Mouse (Mus musculus): Measurements from ENCODE around the gene Gm7168. TPM values are rescaled to one million over a fixed set of nuclear protein-coding genes. Genes with fewer than 3 reads are reported as not detected.
"Not testable (repeated sequence)": the region's sequence is repeated elsewhere in the genome, so short reads cannot be mapped to it uniquely, and the experiment has no call there.

Gene Gm7168
- not detected in 2 replicates for total RNA-seq (2021)
- long read RNA-seq: 0 reads

DNA sequence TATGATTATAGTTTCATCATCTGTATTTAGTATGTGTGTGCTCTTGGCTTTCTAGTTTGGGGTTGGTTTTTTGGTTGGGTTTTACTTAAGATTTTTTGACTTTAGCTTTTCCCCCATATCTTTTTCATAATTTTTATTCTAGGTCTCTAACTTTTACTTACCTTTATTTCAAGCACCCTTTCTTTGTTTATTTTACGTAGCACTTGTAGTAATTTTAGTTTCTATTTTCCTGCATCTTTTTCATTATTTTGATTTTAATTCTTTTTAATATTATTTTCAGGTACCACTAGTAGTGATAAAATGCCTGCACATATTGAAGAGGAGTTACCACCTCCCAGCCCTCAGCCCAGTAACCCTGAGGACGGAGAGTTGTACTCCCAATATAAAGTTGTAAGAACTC lies at the start of gene Gm7168:
Gene Gm7168, plus strand, starts transcription at position 301 of the 400 bp plus-strand sequence.
- DNase-seq: not testable (repeated sequence)

DNA sequence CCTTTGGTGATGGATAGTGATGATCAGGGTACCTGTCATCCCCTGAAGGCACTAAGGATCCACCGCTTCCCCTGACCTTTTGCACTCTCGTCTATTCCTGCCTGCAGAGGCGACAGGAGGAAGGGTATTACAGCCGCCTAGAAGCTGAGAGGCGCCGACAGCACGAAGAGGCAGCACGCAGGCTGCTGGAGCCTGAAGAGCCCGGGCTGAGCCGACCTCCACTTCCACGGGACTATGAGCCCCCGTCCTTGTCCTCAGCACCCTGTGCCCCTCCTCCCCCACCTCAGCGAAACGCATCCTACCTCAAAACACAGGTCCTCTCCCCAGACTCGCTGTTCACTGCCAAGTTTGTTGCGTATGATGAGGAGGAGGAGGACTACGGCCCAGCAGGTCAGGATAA lies 49.3 kb upstream of the Gm7168 start:
- no peak for DNase-seq

- peak; percentile 65 for DNase-seq
These were observed 48.9 kb upstream of the Gm7168 start for GRCm38 (mm10) chr17:13899241-13899640.

- no peak for DNase-seq
These were observed 44.4 kb upstream of the Gm7168 start for GRCm38 (mm10) chr17:13903793-13904192.

DNA sequence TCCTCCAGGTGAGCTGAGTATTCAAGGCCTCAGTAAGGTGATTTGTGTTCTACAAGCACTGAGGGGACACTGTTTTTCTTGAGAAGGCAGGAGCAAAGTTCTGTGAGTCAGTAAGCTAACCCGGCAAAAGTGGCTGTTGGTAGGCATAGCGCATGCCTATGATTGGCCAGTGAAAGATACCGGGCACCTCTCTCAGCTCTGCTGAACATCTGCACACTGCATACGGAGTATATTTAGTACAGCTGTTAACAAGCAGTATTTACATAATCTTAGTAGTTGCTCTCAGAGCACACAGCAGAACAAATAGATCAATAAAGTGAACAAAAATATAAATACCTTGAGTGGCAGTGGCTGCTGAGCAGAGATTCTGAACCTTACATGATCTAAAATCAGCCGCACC lies 41.1 kb upstream of the Gm7168 start:
- no peak for DNase-seq

DNA sequence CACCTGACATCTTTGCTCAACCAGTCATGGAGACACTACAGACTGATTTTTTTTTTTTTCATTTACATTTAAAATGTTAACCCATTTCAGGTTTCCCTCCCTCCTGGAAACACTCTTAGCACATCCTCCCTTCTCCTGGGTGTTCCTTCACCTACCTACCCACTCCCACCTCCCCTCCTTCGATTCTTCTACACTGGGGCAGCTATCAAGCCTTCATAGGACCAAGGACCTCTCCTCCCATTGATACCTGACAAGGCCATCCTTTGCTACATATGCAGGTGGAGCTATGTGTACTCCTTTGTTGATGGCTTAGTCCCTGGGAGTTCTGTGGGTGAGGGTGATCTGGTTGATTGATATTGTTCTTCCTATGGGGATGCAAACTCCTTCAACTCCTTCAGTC lies 40.5 kb upstream of the Gm7168 start:
- DNase-seq: no peak

DNA sequence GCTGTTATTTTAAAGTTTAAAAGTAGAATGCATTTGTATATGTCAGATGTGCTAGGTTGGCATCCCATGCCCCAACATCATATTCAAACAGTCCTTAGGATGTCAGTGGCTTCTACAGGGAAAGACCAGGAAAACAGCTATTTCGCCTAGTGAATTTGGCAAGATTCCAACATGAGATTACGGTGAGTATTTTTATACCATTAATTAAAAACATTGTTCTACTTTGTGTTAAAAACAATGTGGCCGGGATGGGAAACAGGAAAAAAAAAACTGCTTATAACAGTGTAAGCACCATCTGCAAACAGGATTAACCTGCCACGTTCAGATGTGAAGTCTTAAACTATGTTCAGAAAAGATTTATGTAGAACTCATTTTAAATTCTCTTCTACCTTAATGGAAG lies 34.2 kb upstream of the Gm7168 start:
- no peak for DNase-seq

DNA sequence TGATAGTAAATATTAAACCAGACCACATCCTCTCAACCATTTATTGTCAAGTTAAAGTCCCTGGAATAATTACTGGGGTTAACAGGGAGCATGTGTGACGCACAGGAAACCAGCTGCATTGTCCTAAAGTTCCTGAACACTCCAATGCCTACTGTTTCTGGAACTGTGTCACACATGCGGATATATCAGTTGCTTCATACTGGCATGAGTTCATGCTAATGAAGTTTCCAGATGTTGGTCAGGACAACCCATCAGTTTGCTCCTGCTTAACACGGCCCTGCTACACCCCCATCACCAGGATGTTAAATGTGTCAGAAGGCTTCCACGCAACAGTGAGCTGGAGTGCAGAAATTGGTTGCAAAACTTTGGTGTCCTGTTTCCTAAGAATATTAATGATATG lies 33.6 kb upstream of the Gm7168 start:
- no peak for DNase-seq

DNA sequence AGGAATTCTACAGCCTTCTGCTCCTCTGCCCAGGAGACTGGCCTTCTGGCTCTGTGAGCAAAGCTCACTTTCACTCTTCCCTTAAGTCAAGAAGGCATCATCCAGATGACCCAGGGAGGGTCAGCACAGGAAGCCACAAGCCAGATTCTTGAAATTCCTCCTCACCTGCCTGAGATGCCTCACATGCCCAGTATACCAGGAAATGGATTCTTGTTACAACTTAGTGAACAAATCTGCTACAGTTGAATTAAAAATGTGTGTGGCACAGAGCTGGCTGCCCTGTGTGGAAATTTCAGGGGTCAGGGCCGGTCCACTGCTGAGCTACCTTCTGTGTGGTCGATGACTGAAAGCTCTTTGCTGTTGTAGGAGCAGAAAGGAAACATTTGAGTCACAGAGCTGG lies 27.4 kb upstream of the Gm7168 start:
- no peak for DNase-seq

DNA sequence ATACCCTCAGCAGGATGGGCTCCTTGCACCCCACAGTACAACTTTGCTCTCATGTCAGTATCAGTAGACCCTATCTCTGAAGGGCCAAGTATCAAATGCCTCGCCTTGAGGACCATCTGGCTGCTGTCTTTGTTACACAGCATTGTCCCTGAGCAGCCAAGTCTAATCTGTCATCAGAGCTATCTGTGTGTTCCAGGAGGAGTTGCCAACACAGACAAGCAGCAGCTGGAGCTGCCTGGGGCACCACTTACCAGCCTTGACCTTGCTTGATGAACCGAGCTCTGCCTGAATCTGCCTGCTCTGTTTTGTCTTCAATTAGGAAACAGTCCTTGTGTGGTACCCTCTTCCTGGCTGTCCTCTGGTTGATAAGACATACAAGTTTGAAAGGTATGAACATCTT lies 24.8 kb upstream of the Gm7168 start:
- DNase-seq: no peak

DNA sequence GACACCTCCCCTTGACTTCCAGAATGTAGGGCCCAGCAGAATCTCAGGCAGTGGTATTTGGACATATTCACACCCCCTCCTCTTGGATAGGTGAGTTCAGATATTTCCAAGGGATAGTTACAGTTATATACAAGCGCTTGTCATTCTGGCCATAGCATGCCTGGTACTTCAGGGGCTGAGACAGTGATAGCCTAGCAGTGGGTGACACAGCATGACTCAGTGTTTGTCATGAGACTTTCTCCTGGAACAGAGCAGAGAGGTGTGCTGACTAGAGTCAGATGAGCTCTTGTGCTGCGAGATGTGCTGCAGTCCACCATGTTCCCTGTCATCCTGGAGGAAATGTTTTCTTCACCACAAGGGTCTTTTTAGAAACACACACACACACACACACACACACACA lies 23.6 kb upstream of the Gm7168 start:
- DNase-seq: no peak

- peak; percentile 13 for DNase-seq
These were observed 22.2 kb upstream of the Gm7168 start for GRCm38 (mm10) chr17:13925931-13926330.

GRCm38 (mm10) chr17:13930421-13930820 lies 17.8 kb upstream of the Gm7168 start:
- no peak for DNase-seq

DNA sequence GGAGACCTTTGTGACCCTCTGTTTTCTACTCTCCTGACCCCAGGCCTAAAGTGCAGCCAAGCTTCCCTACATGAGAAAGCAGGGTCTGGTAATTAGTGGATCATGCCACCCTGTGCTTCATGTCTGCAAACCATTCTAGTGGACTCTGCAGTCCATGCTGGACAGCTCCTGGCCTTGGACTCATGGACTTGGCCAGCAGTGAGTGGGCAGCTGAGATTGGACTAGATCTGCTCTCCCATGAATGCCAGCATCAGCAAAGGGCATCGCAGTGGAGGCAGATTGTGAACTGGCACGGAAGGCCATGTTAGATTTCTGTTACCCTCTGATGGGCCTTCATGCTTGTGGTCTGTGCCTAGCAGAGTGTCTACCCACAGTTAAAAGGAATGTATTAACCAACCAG lies 12.8 kb upstream of the Gm7168 start:
- DNase-seq: not testable (repeated sequence)

DNA sequence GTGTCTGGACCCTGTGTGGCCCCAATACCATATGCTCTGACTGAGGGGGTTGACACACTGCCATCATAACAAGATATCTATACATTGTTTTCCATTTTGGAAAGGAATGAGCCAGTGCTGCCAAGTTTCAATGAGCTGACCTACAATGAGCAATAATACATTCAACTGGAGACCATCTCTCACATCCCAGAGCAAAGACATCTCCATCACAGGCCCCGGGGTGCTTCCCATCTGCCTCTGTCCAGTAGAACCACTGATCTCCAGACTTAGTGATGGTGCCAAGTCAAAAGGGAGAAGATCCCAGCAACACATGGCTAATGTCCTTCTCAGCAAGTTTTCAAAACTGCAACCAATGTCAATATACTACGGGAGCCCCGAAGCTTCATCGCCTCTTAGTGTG lies 10.4 kb upstream of the Gm7168 start:
- no peak for DNase-seq

GRCm38 (mm10) chr17:13938652-13939051 lies 9.5 kb upstream of the Gm7168 start:
- DNase-seq: no peak

- DNase-seq: not testable (repeated sequence)
These were observed 8.9 kb upstream of the Gm7168 start for GRCm38 (mm10) chr17:13939231-13939630.

DNA sequence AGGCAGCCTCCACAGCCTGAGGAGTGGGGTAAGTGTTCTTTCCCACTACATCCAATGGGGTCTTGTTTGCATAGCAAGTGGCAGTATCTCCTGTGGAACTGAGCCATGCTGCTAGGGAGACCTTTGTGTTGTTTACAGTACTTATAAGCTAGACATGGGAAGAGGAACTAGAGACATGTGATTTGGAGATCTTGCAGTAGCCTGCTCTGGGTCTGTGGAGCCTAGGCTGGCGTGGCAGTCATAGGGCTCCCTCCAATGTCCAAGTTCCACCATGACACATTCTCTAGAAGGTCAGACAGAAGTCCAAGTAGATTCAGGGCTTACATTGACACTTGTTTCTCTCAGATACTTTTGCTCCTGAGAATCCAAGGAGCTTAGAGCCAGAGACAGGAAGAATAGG lies 7.7 kb upstream of the Gm7168 start:
- no peak for DNase-seq

- DNase-seq: not testable (repeated sequence)
These were observed 3.4 kb downstream of the Gm7168 start for GRCm38 (mm10) chr17:13951570-13951969.

DNA sequence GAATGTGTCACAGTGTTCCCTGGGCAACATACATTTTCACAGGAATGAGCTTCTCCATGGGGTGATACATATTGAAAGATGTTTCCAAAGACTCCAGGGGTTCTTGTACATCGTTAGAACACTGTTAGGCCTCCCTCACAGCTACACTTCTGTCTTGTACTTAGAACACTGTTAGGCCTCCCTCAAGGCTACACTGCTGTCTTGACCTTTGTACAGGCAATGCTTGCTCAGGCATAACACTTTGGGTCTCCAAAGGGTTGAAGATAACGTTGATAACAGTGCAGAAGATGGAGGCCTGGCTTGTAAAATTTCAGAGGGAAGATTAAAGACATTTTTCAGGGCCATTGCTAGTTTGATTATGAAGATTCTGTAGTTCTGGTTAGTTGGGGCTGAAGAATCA lies 10.0 kb downstream of the Gm7168 start:
- not testable (repeated sequence) for DNase-seq

GRCm38 (mm10) chr17:13962245-13962644 lies 14.1 kb downstream of the Gm7168 start:
- not testable (repeated sequence) for DNase-seq

DNA sequence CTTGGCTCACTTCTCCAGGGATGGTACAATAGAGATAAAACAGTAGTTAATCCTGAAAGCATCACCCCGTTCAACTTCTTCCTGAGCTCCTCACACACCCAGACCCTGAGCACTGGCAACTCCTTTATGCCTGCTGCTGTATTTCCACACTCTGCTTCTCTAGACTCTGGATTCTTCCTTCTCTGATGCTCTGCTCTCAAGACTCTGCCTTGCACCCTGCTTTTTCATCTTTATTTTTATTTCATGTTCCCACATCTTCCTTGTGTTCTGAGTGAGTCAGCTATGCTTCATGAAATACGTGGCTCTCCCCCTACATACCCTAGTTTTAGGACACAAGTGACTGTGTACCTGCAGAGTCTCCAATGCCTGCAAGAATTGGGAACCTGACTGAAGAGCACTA lies 16.9 kb downstream of the Gm7168 start:
- DNase-seq: not testable (repeated sequence)

DNA sequence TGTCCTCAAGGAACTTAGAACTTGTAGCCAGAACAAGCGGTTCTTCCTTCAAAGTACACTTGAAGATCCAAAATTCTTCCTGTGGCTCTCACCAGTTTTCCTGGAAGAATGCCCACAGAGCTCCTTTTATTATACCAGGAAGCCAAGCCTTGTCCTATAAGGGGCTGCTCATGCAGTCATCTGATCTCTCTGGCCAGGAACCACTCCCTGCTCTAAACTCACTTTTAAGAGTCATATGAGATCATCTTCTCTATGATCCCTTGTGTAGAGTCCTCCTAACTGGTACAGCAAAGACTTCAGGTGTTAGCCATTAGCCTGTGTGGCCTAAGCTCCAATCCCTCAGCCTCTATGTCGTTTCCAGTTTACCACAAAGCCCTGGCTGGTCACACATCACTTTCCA lies 21.7 kb downstream of the Gm7168 start:
- not testable (repeated sequence) for DNase-seq

DNA sequence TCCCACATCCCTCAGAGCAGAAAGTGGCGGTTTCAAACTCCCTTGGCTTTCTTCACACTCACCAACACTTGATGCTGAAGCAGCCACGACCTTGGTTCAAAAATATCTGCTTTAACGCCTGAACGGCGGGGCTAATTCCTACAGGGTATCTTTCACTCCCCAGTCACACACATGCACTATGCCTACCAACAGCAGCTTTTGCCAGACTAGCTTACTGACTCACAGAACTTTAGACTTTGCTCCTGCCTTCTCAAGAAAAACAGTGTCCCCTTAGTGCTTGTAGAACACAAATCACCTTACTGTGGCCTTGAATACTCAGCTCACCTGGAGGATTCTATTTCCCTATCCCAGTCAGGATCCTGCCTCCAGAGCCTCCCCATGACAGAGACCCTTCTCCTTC lies 22.6 kb downstream of the Gm7168 start:
- DNase-seq: not testable (repeated sequence)

DNA sequence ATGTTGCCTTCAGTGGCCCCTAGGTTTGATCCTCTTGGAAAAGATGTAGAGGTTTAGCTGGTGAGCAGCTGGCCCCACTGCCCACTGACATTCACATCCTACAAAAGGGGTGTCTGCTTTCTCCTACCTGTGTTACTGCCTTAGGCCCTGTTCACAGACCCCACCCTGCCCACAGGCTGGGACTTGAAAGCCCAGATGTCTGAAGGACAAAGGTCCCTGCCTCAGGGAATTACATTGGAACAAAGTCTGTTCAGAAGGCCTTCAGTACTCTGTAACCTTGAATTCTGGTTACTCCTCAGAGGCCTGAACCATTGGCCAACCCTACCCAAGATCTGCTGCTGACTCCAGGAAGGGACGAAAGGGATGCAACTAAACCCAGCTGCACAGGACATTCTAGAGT lies 39.5 kb downstream of the Gm7168 start:
- no peak for DNase-seq
